Mouse (Mus musculus) spleen, adult 2 months (tissue): Measurements from ENCODE around the gene Atp6v1g3. TPM values are rescaled to one million over a fixed set of nuclear protein-coding genes. Genes with fewer than 3 reads are reported as not detected.

Source experiments
- DNase-seq, 2 experiments: peaks; one replicate each; pipeline versions ENCODE4 v3.0.0 to v3.0.0-alpha.2; 2012 to 2021; ENCODE audit warnings: low spot score in 2 of 2, low read depth in 1 of 2
- H3K27ac ChIP-seq: fragments of 200-500 bp; 2 replicates; pipeline ENCODE4 v1.5.1; 2012; ENCODE audit warnings: low read length, inconsistent platforms; ENCODE audit not compliant: insufficient read depth
- H3K27me3 ChIP-seq: fragments of 200-500 bp; 2 replicates; pipeline ENCODE4 v1.6.1; 2012; ENCODE audit warnings: mild to moderate bottlenecking, moderate library complexity, low read length, inconsistent platforms; ENCODE audit not compliant: control insufficient read depth, insufficient read depth
- H3K36me3 ChIP-seq: fragments of 200-500 bp; 2 replicates; pipeline ENCODE4 v1.6.1; 2012; ENCODE audit warnings: mild to moderate bottlenecking, low read length, inconsistent platforms; ENCODE audit not compliant: control insufficient read depth, insufficient read depth
- H3K4me1 ChIP-seq: fragments of 200-500 bp; 2 replicates; pipeline ENCODE4 v1.6.1; 2011; ENCODE audit warnings: inconsistent platforms; ENCODE audit not compliant: control insufficient read depth, insufficient read depth, insufficient read length
- H3K4me3 ChIP-seq: fragments of 200-500 bp; 2 replicates; pipeline ENCODE4 v1.5.1; 2011; ENCODE audit warnings: mild to moderate bottlenecking, inconsistent platforms; ENCODE audit not compliant: insufficient read depth, insufficient read length; ENCODE audit errors: extremely low read depth
- CTCF ChIP-seq: fragments of 200-500 bp; IDR thresholded peaks from 2 replicates; pipeline ENCODE4 v1.5.1; 2011; ENCODE audit warnings: mild to moderate bottlenecking, inconsistent platforms; ENCODE audit not compliant: insufficient read depth, insufficient read length, insufficient replicate concordance; ENCODE audit errors: extremely low read depth
- POLR2A ChIP-seq: fragments of 200-500 bp; IDR thresholded peaks from 2 replicates; pipeline ENCODE4 v1.6.1; 2011; ENCODE audit warnings: low read depth, low read length, inconsistent platforms
- WGBS: fragments of 180-500 bp; shearing (Covaris S2); methylation state at CpG from one replicate; pipeline ENCODE4 v1.1.7; 2018; 5-methylcytosine and 5-hydroxymethylcytosine counted together
- polyA plus RNA-seq: library from polyadenylated mRNA; depleted of rRNA; stranded (reverse); fragments of >200 nt; gene quantifications from 2 replicates; pipeline ENCODE4 v1.2.3, GENCODE M21; 2012

The Atp6v1g3 gene
- polyA plus RNA-seq, 1 experiment: not detected

DNA sequence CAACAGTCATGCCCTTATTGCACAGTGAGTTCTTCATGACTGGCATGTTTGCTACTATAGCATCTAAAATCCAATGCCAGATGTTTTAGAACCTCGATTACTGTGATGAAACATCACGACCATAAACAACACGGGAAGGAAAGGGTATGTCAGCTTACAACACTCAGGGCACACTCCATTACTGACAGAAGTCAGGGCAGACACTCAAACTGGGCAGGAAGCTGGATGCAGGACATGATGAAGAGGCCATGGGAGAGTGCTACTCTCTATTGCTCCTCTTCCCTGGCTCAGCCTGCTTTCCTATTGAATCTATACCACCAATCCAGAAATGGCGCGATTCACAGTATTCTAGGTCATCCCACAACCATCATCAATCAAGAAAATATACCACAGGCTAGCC is 28.4 kb downstream of the Atp6v1g3 start:
- no peak for DNase-seq
- Histone ChIP-seq H3K36me3 (no peaks in the 10 kb centered on the region), H3K4me3 (no peak overlapping the region), H3K27ac (no peak overlapping the region), H3K27me3 (no peaks in the 10 kb centered on the region), H3K4me1 (peaks cover 30% of the 10 kb centered on the region)
- WGBS: 82% methylated on average over 5 of the region's 5 CpGs
- no peak for TF ChIP-seq POLR2A
- no peak for TF ChIP-seq CTCF

DNA sequence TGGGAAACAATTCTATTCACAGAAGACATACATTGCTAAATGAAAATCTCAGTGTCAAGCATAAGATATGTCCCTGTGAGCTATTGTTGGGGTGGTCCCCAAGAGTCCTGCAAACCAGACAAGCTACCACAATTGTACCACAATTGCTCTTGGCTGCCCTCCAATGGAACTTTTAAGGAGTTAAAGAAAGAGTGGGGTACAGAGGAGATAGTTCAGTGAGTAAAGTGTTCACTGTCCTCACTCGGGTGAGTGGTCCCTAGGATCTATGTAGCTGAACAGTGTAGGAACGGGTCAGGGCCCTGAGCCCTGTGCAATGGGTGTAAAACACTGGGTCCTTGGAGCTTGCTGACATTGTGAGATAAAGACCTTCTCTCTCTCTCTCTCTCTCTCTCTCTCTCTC is 29.2 kb downstream of the Atp6v1g3 start:
- H3K4me3 ChIP-seq: no peak overlapping the region
- TF ChIP-seq POLR2A (no peak), CTCF (peak; percentile 5; the same call in 1 of the 2 replicates)
- H3K27me3 ChIP-seq: no peaks in the 10 kb centered on the region
- peaks cover 30% of the 10 kb centered on the region for H3K4me1 ChIP-seq
- no peaks in the 10 kb centered on the region for H3K36me3 ChIP-seq
- WGBS: 60% methylated on average over 2 of the region's 2 CpGs
- H3K27ac ChIP-seq: peak overlapping the region; percentile 80
- DNase-seq: no peak

- 15% methylated on average over 1 of the region's 1 CpGs for WGBS
- H3K27me3 ChIP-seq: no peaks in the 10 kb centered on the region
- peak overlapping the region; percentile 80 for H3K27ac ChIP-seq
- DNase-seq: no peak
- H3K4me3 ChIP-seq: no peak overlapping the region
- H3K36me3 ChIP-seq: no peaks in the 10 kb centered on the region
- peaks cover 27% of the 10 kb centered on the region; the same call in 1 of the 2 replicates for H3K4me1 ChIP-seq
- TF ChIP-seq CTCF: no peak
These were observed 29.8 kb downstream of the Atp6v1g3 start for GRCm38 (mm10) chr1:138303296-138303695.

GRCm38 (mm10) chr1:138304141-138304915 is 30.8 kb downstream of the Atp6v1g3 start:
- H3K27me3 ChIP-seq: no peaks in the 10 kb centered on the region
- no peak for TF ChIP-seq POLR2A
- no peak for TF ChIP-seq CTCF
- H3K36me3 ChIP-seq: no peaks in the 10 kb centered on the region
- WGBS: 33% methylated on average over 8 of the region's 8 CpGs
- peak overlapping the region; percentile 89 for H3K27ac ChIP-seq
- H3K4me3 ChIP-seq: no peak overlapping the region
- H3K4me1 ChIP-seq: peaks cover 26% of the 10 kb centered on the region; the same call in 1 of the 2 replicates
- peak in 1 of 2 experiments; percentile 56 for DNase-seq

- WGBS: 21% methylated on average over 3 of the region's 3 CpGs
- Histone ChIP-seq H3K27me3 (no peaks in the 10 kb centered on the region), H3K27ac (peak overlapping the region; percentile 64; the same call in 1 of the 2 replicates), H3K4me3 (no peak overlapping the region), H3K4me1 (peaks cover 6% of the 10 kb centered on the region; the same call in 1 of the 2 replicates), H3K36me3 (no peaks in the 10 kb centered on the region)
- TF ChIP-seq CTCF (no peak), POLR2A (no peak)
- DNase-seq: no peak
These were observed 49.1 kb downstream of the Atp6v1g3 start for GRCm38 (mm10) chr1:138322657-138323056.

DNA sequence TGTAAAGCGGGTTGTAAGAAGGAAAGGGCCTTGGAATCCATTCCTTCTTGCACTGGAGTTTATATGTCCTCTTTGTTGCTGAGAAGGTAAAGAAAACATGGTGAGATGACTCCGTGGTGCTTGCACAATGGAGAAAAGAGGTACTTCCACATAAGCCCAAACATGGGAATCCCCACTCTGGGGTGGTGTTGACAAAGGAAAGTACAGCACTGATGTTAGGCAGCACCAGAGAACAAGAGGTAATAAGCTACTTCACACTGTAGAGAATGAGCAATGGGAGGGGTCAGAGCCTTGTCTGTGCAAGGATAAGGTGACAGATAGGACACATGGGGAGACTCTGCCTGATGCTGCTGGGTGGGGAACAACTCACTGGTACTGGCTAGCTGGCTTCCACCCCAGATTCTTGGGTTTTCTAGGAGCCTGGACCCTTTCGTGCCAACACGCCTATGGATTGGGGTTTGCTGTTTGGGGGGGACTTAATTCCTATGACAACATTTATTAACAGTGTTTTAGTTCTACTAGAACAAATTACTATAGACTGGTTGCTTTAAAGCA is 49.6 kb downstream of the Atp6v1g3 start:
- WGBS: 80% methylated on average over 4 of the region's 4 CpGs
- TF ChIP-seq CTCF: no peak
- Histone ChIP-seq H3K36me3 (no peaks in the 10 kb centered on the region), H3K4me1 (peaks cover 6% of the 10 kb centered on the region), H3K4me3 (no peak overlapping the region), H3K27me3 (no peaks in the 10 kb centered on the region), H3K27ac (peak overlapping the region; percentile 64)
- peak in 1 of 2 experiments; percentile 19 for DNase-seq

DNA sequence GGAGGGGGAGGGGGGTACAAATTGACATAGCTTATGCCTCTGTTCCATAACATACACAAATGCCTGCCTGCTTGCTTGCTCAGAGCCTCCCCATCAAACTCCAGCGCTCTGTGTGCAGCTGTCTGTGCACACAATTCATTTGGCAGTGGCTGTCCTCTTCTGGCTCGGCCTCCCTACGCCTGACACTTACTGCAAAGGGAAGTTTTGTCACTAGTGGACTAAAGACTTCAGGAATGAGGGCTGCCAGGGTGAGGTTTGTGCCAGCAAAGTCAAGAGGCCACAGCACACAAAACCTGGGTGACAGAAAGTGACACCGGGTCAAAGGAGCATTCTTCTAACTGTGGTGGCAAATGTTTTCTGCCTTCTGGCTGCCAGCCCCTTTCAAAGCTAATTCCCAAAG is 52.6 kb downstream of the Atp6v1g3 start:
- Histone ChIP-seq H3K27ac (no peak overlapping the region), H3K27me3 (no peaks in the 10 kb centered on the region), H3K36me3 (no peaks in the 10 kb centered on the region), H3K4me3 (no peak overlapping the region), H3K4me1 (peaks cover 6% of the 10 kb centered on the region)
- 88% methylated on average over 4 of the region's 4 CpGs for WGBS
- TF ChIP-seq CTCF (no peak), POLR2A (no peak)
- no peak for DNase-seq
